Mouse (Mus musculus) frontal cortex, postnatal 10 days (tissue): Measurements from ENCODE around the gene Fam214b.
A peak's percentile ranks its signal among the peaks of the same experiment; 100 is the strongest.

ENCODE experiments used
- DNase-seq, 2 experiments: peaks; one replicate each; pipeline ENCODE4 v3.0.0; 2022; ENCODE audit warnings: low spot score in 2 of 2, mixed read lengths in 1 of 2

Gene Fam214b

GRCm38 (mm10) chr4:43038567-43039495 lies 7.2 kb downstream of the Fam214b start:
- DNase-seq, result peak; percentile 56 to 60

- DNase-seq, result no peak
Observed at GRCm38 (mm10) chr4:43037860-43038566, 8.0 kb downstream of the Fam214b start.

DNA sequence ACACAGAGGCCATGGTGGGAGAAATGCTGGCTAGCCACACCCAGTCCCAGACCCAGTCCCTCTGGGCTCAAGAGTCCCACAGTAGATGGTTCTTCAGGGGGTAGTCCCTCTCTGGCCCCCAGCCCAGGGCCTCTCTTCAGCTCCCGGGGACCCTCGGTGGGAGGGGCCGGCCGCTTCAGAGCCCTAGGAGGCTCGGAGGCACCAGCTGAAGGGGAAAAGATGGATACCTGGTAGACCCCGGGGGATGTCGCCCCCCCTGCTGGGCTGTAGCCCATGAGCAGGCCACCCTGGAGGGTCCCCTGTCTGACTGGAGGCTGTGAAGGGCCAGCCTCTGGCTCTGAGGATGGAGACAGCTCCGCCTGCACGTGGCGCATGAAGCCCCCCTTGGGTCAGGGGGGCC lies 9.7 kb downstream of the Fam214b start:
- no peak for DNase-seq

DNA sequence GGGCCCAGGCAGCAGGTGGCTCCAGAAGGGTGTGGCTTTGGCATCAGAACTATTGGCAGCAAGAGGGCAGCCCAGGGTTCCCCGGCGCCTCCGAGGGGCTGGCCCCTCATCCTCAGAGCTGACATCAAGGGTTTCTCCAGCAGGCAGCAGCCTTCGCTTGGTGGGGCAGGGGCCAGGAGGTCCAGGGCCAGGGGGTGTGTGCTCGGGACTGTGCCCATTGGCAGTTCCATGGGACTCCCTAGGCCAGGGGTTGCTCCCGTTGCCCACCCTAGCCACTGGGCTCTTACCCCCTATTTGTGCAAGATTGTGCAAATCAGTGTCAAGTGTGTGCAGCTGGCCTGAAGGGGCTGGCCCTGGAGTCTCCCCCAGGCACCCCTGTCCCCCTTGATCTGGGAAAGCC lies 10.2 kb downstream of the Fam214b start:
- DNase-seq, result no peak

DNA sequence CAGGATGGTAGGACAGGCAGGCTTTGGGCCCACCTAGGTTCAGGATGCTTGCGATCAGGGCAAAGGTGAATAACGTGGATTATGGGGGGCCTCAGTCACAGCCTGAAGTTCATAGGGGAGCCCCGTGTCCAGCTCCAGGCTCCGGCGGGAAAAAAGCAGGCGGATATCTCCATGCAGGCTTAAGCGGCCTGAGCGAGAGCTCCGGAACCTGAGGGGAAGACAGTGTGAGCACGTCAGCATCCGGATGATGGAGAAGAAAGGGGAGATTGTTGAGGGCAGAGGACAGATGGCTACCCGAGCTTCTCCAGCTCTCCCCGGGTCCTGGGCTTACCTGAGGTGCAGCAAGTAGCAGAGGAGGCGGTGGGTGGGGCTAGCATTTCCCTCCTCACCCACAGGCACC lies 12.5 kb downstream of the Fam214b start:
- no peak for DNase-seq

DNA sequence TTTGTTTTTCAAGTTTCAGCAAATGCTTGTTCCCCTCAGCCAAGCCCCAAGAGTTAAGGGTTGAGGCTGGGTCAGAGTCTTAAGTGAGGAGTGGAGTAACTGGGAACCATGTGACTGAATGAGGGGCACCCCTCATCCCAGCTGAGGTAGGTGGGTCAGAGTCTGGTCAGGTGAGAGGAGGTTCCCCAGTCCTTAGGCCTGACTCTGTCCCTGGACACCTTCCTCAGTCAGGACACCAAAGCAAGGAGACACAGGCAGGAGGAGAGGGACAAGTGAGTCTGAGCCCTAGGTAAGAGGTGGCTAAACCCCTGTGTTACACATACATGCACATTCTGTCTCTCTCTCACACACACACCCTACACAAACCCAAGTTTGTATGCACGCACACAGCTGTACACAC lies 13.5 kb downstream of the Fam214b start:
- no peak for DNase-seq

DNA sequence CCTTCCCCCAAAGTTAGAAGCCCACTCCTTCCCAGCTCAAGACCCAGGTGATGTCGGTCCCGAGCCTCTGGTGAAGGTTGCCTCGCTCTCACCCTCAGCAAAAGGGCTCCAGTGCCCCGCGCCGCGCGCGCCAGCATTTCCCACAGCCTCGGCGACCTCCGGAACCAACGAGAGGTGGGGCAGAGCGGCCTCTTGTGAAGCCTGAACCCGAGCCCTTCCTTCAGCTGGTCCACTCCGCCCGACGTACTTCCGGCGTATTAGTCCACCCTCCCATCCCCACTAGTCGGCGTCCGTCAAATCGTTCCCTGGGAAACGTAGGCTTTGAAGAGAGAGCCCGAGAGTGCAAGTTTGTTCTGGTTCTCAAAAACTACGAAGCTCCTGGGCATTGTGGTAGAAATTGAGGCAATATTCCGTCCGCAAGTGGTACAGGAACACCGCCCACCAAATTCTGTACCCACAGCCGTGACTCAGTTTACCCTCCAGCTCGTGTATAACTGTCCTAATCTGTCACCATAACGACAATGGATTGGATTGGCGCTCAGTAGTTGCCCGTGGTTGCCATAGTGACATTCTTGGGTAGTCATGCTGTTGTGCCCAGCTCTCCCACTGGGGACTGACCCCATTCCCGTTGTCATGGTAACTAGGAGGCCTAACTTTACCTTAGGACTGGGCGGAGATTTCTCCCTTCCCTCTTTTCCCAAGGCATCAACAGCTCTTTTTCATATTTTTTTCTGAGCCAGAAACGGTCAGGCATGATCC lies 14.6 kb downstream of the Fam214b start, which contains the start of gene Stoml2:
TSS of gene Stoml2 (minus strand) at position 474 of the 759 bp plus-strand sequence.
- peak; percentile 89 for DNase-seq

DNA sequence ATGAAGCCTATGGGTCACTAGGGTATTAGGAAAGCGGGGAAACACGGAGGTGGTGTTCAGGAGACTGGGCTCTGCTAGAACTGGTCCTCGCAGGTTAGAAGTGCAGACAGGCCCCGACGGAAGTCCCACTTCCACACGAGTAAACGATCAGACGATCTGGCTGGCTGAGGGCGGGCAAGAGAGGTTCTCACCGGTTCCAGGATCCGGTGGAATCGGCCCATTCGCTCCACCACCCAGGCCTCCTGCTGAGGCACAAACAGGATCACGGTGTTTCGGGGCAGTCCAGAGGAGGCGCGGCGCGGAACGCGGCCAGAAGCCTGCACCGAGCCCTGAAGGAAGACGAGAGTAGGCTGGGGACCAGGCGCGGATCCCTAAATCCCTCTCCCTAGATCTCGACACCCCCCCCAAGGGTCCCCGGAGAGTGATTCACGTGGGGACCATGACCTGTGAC lies 15.2 kb downstream of the Fam214b start:
- no peak for DNase-seq

DNA sequence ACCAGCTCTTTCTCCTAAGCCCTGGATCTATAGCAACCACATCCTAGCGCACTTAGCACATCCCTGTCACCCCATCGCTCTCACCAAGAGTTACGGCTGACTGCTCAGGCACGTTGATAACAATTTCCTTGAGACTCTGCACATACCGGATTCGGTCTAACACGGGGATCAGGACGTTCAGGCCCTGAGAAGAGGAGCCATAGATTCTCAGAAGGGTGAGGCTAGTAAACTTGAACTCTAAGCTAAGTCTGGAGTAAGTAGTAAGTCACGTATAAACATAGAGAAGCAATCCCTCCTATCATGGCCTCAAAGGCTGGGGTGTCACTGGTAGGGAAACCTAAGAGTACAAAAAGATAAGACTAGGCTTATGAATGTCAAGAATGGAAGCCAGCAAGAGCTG lies 15.7 kb downstream of the Fam214b start:
- no peak for DNase-seq

DNA sequence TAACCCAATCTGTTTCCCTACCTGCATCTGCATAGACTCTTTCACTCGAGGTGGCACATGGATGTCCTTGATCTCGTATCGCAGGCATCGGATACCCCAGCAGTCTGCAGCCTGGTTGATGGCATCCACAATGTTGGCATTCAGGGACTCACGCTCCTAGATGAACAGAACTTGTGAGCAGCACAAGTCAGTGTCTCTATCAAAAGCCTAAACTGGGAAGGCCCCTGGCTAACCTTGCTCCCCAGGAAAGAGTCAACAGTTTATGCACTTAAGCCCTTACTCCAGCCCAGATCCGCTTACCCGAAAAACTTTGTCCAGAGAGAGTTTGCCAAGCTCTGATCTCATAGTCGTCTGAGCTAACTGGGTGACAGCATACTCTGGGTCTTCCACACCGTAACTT lies 16.3 kb downstream of the Fam214b start:
- DNase-seq, result no peak

GRCm38 (mm10) chr4:43029121-43029520 lies 16.9 kb downstream of the Fam214b start:
- no peak for DNase-seq

- DNase-seq, result peak; percentile 87 to 92
Observed at GRCm38 (mm10) chr4:43025084-43025960, 20.7 kb downstream of the Fam214b start, which contains the start of gene Pigo. TSS of gene Pigo (minus strand) at chr4:43025819.

GRCm38 (mm10) chr4:43024673-43025072 lies 21.3 kb downstream of the Fam214b start:
- DNase-seq, result no peak

- DNase-seq, result no peak
Observed at GRCm38 (mm10) chr4:43021341-43021740, 24.7 kb downstream of the Fam214b start.

- DNase-seq, result no peak
Observed at GRCm38 (mm10) chr4:43020876-43021275, 25.1 kb downstream of the Fam214b start.

GRCm38 (mm10) chr4:43019641-43020465 lies 26.2 kb downstream of the Fam214b start:
- DNase-seq, result no peak

DNA sequence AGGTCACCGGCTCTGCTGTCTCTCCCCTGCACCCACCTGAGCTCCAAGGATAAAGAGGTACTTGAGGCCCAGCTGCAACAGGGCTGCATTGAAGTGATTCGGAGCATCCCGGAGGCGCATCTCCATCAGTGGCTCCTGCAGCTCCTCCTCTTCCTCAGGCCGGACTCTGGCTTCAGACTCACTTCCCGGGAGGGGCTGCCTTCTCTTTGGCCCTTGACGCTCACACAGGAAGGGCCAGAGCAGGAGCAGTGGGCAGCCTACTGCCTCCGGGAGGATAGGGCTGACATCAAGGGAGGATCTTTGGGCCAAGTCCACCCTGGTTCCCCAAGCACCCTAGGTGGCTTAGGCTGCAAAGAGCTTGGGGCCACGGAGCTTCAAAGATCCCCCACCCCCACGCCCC lies 26.8 kb downstream of the Fam214b start:
- no peak for DNase-seq

DNA sequence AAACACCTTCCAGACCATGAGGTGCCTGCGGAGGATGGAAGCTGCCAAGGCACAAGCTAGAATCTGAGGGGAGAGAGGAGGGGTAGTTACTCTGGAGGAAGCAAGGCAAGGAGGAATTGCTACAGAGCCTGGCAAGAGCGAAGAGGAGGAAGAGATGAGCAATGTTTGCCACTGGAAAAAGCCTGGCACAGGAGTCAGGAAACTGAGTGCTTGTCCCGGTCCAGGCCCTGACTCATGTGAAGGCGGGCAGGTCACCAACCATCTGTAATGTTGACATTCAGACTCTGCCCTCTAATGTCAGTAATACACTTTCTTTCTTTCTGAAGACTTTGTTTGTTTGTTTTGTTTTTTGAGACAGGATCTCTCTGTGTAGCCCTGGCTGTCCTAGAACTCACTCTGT lies 27.9 kb downstream of the Fam214b start:
- DNase-seq, result no peak

DNA sequence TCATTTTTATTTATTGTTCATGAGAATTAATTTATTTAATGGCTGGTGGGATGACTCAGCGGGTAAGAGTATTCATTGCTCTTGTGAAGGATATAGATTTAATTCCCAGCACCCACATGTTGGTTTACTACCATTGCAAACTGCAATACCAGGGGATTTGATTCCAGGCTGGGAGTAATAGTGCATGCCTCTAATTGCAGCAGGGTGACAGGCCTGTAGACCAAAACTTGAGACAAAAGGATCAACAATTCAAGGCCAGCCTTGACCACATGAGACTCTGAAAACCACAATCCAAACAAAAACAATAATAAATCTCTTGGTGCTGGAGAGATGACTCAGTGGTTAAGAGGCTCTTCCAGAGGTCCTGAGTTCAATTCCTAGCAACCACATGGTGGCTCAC lies 33.9 kb downstream of the Fam214b start:
- DNase-seq, result no peak
